Mouse (Mus musculus) ovary, adult 10 weeks (tissue): ENCODE data around the gene Plekhb2. TPM values are rescaled to one million over a fixed set of nuclear protein-coding genes. Genes with fewer than 3 reads are reported as not detected.

Experiments
- polyA plus RNA-seq: library from polyadenylated mRNA; stranded (reverse); fragments of 350-450 nt; fragmentation: Illumina TruSeq; extraction: RNeasy Lipid Tissue Mini Kit (QIAGEN cat#74804); gene quantifications from one replicate; pipeline ENCODE4 v1.2.3, GENCODE M21; 2014

Gene Plekhb2
- 35.8 TPM for polyA plus RNA-seq

DNA sequence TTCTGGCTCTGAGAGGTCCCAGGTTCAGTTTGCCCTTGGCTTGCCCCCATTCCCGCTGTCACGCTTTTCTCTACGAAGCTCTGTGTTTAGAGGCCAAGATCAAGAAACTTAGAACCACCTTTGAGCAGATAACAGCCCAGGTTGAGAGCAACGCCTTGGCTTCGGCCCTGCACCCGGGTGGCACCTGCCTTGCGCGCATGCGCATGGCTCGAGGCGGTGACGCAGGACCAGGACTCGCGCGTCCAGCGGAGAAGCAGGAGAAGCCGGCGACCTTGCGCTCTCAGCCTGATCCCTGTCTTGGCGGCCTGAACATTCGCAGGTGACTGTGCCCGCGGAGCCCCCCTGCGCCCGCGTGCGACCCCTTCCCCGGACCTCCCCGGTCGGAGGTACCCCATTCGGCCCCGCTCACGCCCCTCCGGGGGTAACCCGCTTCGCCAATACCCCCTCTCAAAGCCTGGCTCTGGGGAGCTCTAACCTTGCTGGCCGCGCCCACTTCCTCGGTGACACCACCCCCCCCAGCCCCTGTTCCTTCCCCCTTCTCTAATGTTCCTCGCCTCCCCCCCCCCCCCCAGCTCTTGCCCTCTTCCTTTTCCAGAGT lies at the start of gene Plekhb2:
Gene Plekhb2, plus strand, starts transcription at position 232 of the 598 bp plus-strand sequence.

DNA sequence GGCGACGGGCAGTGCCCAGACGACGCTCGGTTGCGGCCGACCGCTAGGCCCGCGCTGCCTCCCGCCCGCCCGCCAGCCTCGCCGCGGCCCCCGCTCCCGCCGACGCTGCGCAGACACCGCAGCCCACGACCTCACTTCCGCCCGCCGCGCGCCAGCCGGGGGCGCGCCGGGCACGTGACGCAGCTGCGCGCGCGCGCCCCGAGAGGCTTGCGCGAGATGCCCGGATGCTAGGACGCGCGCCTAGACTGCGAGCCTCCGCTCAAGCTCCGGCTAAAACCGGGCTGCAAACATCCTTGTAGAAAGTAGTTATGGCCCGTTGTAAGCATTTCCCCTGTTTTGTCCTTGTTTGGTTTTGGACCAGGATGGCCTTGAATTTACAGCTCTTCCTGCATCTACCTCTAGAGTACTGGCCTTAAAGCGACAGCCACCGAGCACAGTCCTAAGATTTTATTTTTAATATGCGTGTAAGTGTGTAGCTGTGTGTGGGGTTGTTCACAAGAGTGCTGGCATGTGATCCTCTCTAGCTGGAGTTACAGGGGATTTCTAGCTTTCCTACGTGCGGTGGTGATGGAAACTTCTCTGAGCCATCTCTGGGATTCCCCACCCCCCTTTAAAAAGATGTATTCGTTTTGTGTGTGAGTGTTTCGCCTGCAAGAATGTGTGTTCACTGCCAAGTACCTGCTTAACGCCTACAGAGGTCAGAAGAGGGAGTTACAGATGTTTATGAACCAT lies 6.7 kb upstream of the Plekhb2 start, which contains the start of gene Fam168b:
Gene Fam168b, minus strand, starts transcription at position 179 of the 732 bp plus-strand sequence.

Other genes starting within 250 kb of the Plekhb2 start
- 89.6 TPM for gene Fam168b, start 6.9 kb upstream of the Plekhb2 start, polyA plus RNA-seq